Mouse (Mus musculus) brain, embryonic 14.5 days (tissue): ENCODE measurements around the gene Lrp3.

Source experiments
- CTCF ChIP-seq: fragments of 200-500 bp; IDR thresholded peaks from 2 replicates; pipeline ENCODE4 v1.5.1; 2012; ENCODE audit warnings: inconsistent platforms, mild to moderate bottlenecking, moderate library complexity, borderline replicate concordance; ENCODE audit not compliant: insufficient read depth, insufficient read length; ENCODE audit errors: extremely low read depth
- POLR2A ChIP-seq: fragments of 200-500 bp; IDR thresholded peaks from 2 replicates; pipeline ENCODE4 v1.6.1; 2012; ENCODE audit warnings: mild to moderate bottlenecking, inconsistent platforms, borderline replicate concordance; ENCODE audit not compliant: poor library complexity, insufficient read depth, insufficient read length, severe bottlenecking; ENCODE audit errors: extremely low read depth

- TF ChIP-seq POLR2A (no peak), CTCF (no peak)
Observed at GRCm38 (mm10) chr7:35150860-35151259, 64.4 kb downstream of the Lrp3 start.
